Mouse (Mus musculus): ENCODE data around the gene Cmtm3. TPM values are rescaled to one million over a fixed set of nuclear protein-coding genes. Genes with fewer than 3 reads are reported as not detected.
A peak's percentile ranks its signal among the peaks of the same experiment; 100 is the strongest.
"Not testable (repeated sequence)": the region's sequence is repeated elsewhere in the genome, so short reads cannot be mapped to it uniquely, and the experiment has no call there.

Cmtm3 gene
- polyA plus RNA-seq (2011; ENCODE audit: insufficient read depth, insufficient read length, low replicate concordance, missing spikeins) = 21.4 and 22.8 TPM in 2 replicates

DNA sequence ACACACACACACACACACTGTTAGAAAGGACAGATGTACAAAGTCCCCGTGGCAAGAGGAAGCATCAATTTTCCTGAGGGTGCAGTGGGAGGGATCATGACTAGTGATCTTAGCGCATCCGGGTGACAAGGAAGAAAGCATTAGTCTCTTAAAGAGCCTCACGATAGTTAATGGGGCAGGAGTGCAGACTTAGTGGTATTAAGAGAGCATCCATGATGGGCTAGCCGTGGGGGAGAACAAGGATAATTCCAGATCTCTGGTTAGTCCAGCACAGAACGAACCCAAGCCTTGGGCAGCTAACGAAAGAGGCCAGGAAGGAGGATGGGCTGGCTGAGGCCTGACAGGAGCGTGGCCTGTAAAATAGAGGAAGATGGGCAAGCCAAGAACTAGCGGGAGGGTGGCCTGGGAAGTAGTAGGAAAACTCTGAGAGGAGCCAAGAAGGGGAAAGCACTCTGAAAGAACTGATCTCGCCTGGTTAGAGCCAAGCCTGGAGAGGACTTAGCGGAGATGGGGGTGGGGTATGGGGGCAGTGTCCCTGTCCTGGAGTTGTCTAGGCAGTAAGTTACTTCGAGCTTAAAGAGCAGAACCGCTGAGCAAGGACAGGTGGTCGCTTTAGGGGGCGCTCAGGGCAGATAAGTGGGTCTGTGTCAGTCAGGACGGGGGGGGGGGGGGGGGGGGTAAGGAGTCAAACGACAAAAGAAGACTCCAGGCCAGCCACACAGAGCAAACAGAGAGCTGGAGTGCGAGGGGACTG lies at the start of gene Cmtm3:
TSS of gene Cmtm3 (plus strand) at position 182 of the 754 bp plus-strand sequence.
- Histone ChIP-seq H3K27ac (ENCODE audit: control insufficient read depth, insufficient read depth, low read depth, low read length, poor library complexity) (peak within 1 kb of the TSS; percentile 46; the same call in 1 of the 2 replicates), H3K4me1 (ENCODE audit: control insufficient read depth, insufficient read depth, low read length) (no peaks in the 10 kb centered on the region), H3K4me3 (replicated peaks; ENCODE audit: control insufficient read depth, low read depth, low read length) (peak within 1 kb of the TSS; percentile 83)
- WGBS = 30% methylated on average over 17 of the region's 18 CpGs
- no peak for TF ChIP-seq POLR2A (IDR thresholded peaks at IDR 0.05; ENCODE audit: borderline replicate concordance, control insufficient read depth, low read depth, low read length)
- TF ChIP-seq CTCF (IDR thresholded peaks at IDR 0.05; ENCODE audit: control insufficient read depth, insufficient read depth, low read length) = no peak

DNA sequence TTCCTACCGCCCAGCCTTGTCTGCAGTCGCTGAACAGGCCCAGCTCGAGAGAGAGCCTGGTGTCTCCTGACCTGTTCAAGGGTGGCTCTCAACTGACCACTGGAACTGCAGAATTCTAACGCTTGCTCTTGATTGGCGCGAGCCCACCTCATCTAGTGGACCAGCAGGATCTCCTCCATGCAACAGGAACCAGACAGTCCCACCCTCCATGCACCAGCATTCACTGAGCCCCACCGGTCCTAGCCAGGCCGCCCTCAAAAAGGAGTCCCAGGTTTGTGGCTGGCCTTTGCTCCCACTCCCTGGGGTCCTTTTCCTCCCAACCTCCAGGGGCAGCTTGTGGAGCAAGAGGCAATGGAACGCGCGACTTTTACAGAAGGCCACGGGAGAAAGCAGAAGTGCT lies 46.1 kb upstream of the Cmtm3 start, which contains the start of gene Cmtm2a:
TSS of gene Cmtm2a (minus strand) at position 101 of the 400 bp plus-strand sequence.
- H3K27ac ChIP-seq (ENCODE audit: control insufficient read depth, insufficient read depth, low read depth, low read length, poor library complexity); H3K4me1 ChIP-seq (ENCODE audit: control insufficient read depth, insufficient read depth, low read length); H3K4me3 ChIP-seq (replicated peaks; ENCODE audit: control insufficient read depth, low read depth, low read length): not testable (repeated sequence)
- 73% methylated on average over 12 of the region's 12 CpGs for WGBS

DNA sequence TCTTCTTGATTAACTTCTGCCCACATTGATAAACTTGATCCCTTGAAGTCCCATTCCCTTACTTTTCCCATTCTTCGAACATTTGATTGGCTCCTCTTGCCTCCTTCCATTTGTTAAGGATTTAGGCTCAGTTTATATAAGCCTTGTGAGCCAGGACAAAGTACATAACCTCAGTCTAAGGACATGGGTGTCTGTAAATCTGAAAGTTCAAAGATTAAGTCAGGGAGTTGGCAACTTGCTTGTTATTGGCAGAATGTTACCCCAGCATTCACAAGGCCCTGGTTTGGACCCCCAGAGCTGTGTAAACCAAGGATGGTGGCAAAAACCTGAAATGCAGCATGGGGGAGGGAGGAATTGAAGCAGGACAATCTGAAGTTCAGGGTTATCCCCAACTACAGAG lies 44.8 kb upstream of the Cmtm3 start:
- Histone ChIP-seq H3K27ac (ENCODE audit: control insufficient read depth, insufficient read depth, low read depth, low read length, poor library complexity) (no peak overlapping the region), H3K4me3 (replicated peaks; ENCODE audit: control insufficient read depth, low read depth, low read length) (no peak overlapping the region), H3K4me1 (ENCODE audit: control insufficient read depth, insufficient read depth, low read length) (no peaks in the 10 kb centered on the region)
- no peak for TF ChIP-seq CTCF (IDR thresholded peaks at IDR 0.05; ENCODE audit: control insufficient read depth, insufficient read depth, low read length)
- no peak for TF ChIP-seq POLR2A (IDR thresholded peaks at IDR 0.05; ENCODE audit: borderline replicate concordance, control insufficient read depth, low read depth, low read length)
- 67% methylated on average over 1 of the region's 1 CpGs for WGBS

DNA sequence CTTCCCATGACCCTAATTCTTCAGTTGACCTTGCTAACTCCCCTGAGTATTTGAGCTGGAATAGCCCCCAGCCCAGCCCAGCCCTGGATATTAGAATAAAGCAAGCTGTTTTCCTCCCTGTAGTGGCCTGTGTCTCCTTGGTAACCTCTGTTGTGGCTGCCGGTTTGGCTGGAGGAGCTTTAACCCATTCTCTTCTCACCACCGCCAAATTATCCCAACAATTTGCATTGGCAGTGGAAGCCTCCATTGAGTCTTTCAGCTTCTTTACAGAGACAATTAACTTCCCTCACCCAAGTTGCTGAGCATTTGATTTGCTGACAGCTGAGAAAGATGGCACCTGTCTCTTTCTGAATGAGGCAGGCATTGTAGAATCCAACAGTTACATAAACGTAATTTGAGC lies 37.6 kb upstream of the Cmtm3 start:
- not testable (repeated sequence) for H3K4me3 ChIP-seq (replicated peaks; ENCODE audit: control insufficient read depth, low read depth, low read length); H3K27ac ChIP-seq (ENCODE audit: control insufficient read depth, insufficient read depth, low read depth, low read length, poor library complexity); H3K4me1 ChIP-seq (ENCODE audit: control insufficient read depth, insufficient read depth, low read length)
- 50% methylated on average over 3 of the region's 3 CpGs for WGBS

DNA sequence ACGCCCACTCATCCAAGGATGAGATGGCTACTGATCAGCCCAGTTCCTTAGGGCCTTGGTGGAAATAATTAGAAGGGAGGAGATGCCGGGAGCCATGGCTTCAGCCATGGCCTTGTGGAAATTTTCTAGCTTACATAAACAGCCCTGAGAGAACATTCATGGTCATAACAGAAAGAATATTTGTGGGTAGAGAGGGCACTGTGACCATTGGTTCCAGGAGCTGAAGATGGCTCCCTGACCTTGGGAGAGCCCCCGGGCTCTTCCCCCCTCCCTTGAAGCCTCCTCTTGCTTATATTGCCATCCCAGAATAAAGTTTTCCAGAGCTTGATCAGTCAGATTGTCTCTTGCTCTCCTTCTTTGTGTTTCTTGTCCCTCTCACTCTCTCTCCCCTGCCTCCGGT lies 36.7 kb upstream of the Cmtm3 start:
- not testable (repeated sequence) for H3K4me1 ChIP-seq (ENCODE audit: control insufficient read depth, insufficient read depth, low read length); H3K4me3 ChIP-seq (replicated peaks; ENCODE audit: control insufficient read depth, low read depth, low read length); H3K27ac ChIP-seq (ENCODE audit: control insufficient read depth, insufficient read depth, low read depth, low read length, poor library complexity)
- 77% methylated on average over 4 of the region's 4 CpGs for WGBS

DNA sequence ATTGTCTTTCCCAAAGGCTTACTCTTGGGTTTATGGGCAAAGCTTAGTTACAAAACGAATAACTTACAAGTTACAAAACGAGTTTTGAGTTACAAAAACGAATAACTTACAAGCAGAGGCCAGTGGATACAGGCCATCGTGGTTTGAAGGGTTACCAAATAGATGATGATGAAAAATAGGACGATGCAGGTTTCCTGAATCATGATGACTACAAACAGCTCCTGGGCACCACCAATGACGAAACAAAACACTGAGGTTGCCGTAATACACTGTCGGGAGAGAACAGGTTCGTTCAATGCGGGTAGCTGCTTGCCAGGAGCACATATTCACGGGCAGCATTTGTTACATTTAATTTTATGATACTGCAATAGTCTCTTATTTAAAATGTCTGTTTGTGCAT lies 34.2 kb upstream of the Cmtm3 start:
- Histone ChIP-seq H3K4me3 (replicated peaks; ENCODE audit: control insufficient read depth, low read depth, low read length) (no peak overlapping the region), H3K27ac (ENCODE audit: control insufficient read depth, insufficient read depth, low read depth, low read length, poor library complexity) (no peak overlapping the region), H3K4me1 (ENCODE audit: control insufficient read depth, insufficient read depth, low read length) (no peaks in the 10 kb centered on the region; the same call in 1 of the 2 replicates)
- no peak for TF ChIP-seq CTCF (IDR thresholded peaks at IDR 0.05; ENCODE audit: control insufficient read depth, insufficient read depth, low read length)
- no peak for TF ChIP-seq POLR2A (IDR thresholded peaks at IDR 0.05; ENCODE audit: borderline replicate concordance, control insufficient read depth, low read depth, low read length)
- WGBS = 47% methylated on average over 11 of the region's 11 CpGs

DNA sequence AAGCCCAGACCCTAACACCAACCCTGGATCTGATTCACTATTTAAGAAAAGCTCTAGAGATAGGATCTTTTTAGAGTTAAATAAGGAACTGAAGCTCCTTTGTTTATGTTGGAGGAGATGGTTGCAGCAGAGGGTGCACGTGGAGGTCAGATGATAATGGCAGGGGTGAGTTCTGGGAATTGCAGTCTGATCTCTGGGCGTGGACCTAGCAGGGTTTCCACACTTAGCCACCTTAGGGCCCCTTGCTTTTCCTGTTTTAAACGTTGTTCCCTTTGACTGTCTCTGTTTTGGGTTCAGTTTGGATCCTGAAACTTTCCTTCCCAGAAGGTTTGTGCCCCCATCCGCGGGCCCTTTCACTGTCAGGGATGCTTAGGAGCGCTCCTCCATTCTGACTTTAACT lies 30.9 kb upstream of the Cmtm3 start:
- not testable (repeated sequence) for H3K4me1 ChIP-seq (ENCODE audit: control insufficient read depth, insufficient read depth, low read length); H3K4me3 ChIP-seq (replicated peaks; ENCODE audit: control insufficient read depth, low read depth, low read length); H3K27ac ChIP-seq (ENCODE audit: control insufficient read depth, insufficient read depth, low read depth, low read length, poor library complexity)
- WGBS = 45% methylated on average over 6 of the region's 6 CpGs

DNA sequence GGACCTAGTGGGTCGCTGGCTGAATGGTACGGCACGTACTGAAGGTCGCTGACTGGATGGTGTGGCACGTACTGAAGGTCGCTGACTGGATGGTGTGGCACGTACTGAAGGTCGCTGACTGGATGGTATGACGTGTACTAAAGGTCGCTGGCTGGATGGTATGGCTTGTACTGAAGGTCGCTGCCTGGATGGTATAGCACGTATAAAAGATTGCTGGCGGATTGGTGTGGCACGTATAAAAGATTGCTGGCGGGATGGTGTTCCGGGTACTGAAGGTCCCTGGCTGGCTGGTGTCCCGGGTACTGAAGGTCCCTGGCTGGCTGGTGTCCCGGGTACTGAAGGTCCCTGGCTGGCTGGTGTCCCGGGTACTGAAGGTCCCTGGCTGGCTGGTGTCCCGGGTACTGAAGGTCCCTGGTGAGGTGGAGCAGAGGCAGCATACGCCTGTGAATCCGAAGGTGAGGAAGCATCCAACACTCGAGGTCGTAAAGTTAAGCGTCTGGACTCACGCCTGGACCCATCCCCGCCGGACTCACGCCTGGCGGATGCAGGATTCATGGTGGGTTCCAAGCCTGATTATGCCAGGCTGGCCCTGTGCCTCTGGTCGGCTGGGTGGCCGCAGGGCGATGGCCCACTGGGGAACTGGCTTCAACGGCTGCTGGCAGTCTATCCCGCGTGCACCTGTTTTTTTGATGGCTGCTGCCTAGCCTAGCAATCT lies 29.6 kb upstream of the Cmtm3 start, which contains the start of the genes Gm45711 and Cmtm1:
TSS of gene Gm45711 (minus strand) at position 641 of the 715 bp plus-strand sequence.
TSS of gene Cmtm1 (minus strand) at position 705 of the 715 bp plus-strand sequence.
- WGBS = 82% methylated on average over 36 of the region's 36 CpGs
- not testable (repeated sequence) for H3K4me3 ChIP-seq (replicated peaks; ENCODE audit: control insufficient read depth, low read depth, low read length)

DNA sequence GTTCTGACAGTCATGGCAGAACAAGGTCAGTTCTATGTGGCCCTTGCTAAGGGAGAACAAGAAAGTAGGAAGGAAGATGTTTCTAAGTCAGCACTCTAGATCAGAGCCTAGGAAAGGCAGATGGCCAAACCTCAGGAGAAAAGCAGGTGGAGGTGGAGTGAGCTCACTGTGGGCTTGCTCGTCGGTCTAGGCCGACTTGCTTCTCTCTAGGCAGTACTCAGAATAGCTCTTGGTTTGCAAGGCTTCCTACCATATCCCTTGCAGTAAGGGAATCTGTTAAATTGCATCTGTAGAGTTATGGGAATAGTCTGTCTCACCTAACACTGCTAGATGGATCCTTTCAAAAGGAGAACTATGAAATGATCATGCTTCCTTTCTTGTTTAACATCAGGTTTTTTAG lies 27.2 kb upstream of the Cmtm3 start:
- not testable (repeated sequence) for H3K4me3 ChIP-seq (replicated peaks; ENCODE audit: control insufficient read depth, low read depth, low read length); H3K4me1 ChIP-seq (ENCODE audit: control insufficient read depth, insufficient read depth, low read length); H3K27ac ChIP-seq (ENCODE audit: control insufficient read depth, insufficient read depth, low read depth, low read length, poor library complexity)
- 63% methylated on average over 3 of the region's 3 CpGs for WGBS

More for the DNA sequence above, 29.6 kb upstream of the Cmtm3 start, which contains the start of the genes Gm45711 and Cmtm1:
- not testable (repeated sequence) for H3K4me1 ChIP-seq (ENCODE audit: control insufficient read depth, insufficient read depth, low read length); H3K27ac ChIP-seq (ENCODE audit: control insufficient read depth, insufficient read depth, low read depth, low read length, poor library complexity)

Measured in bone marrow, adult 2 months (tissue).